Mouse (Mus musculus): Measurements from ENCODE around the gene Snn. TPM values are rescaled to one million over a fixed set of nuclear protein-coding genes. Genes with fewer than 3 reads are reported as not detected.
"Not testable (repeated sequence)": the region's sequence is repeated elsewhere in the genome, so short reads cannot be mapped to it uniquely, and the experiment has no call there.

Gene Snn
- 45.7 and 49.9 TPM in 2 replicates for polyA plus RNA-seq (2014; fragmentation: Nextera tagmentation; extraction: Ambion mirVana)

- no peaks in the 10 kb centered on the region for H3K9me3 ChIP-seq (ENCODE audit: control insufficient read depth, low read depth, low read length)
- H3K27me3 ChIP-seq (ENCODE audit: control insufficient read depth, insufficient read depth, low read length): no peaks in the 10 kb centered on the region
- no peak within 1 kb of the TSS for H3K4me3 ChIP-seq (ENCODE audit: low read depth, low read length)
- H3K4me2 ChIP-seq (replicated peaks; ENCODE audit: low read depth, low read length): no peak within 1 kb of the TSS
- no peak for ATAC-seq (ENCODE audit: insufficient number of reproducible peaks, insufficient read depth, low FRiP score, low read depth)
- H3K4me1 ChIP-seq (ENCODE audit: control insufficient read depth, insufficient read depth, low read length): peaks cover 17% of the 10 kb centered on the region
- H3K27ac ChIP-seq (ENCODE audit: low read length): no peak within 1 kb of the TSS
- no peak within 1 kb of the TSS for H3K9ac ChIP-seq (replicated peaks; ENCODE audit: low read depth, low read length)
- whole genome bisulfite sequencing: 87% methylated on average over 4 of the region's 4 CpGs
- H3K36me3 ChIP-seq (ENCODE audit: control insufficient read depth, insufficient read depth, low read length): no peaks in the 10 kb centered on the region
Observed at GRCm38 (mm10) chr16:11060645-11061044, at the start of gene Snn. Gene Snn, plus strand, starts transcription at chr16:11060945.

- no peak overlapping the region for H3K4me2 ChIP-seq (replicated peaks; ENCODE audit: low read depth, low read length)
- H3K4me1 ChIP-seq (ENCODE audit: control insufficient read depth, insufficient read depth, low read length): peaks cover 12% of the 10 kb centered on the region
- ATAC-seq (ENCODE audit: insufficient number of reproducible peaks, insufficient read depth, low FRiP score, low read depth): no peak
- 72% methylated on average over 2 of the region's 2 CpGs for WGBS
- H3K9me3 ChIP-seq (ENCODE audit: control insufficient read depth, low read depth, low read length): no peaks in the 10 kb centered on the region
- H3K27me3 ChIP-seq (ENCODE audit: control insufficient read depth, insufficient read depth, low read length): no peaks in the 10 kb centered on the region
- H3K4me3 ChIP-seq (ENCODE audit: low read depth, low read length): no peak overlapping the region
- H3K27ac ChIP-seq (ENCODE audit: low read length): no peak overlapping the region
- H3K9ac ChIP-seq (replicated peaks; ENCODE audit: low read depth, low read length): no peak overlapping the region
- H3K36me3 ChIP-seq (ENCODE audit: control insufficient read depth, insufficient read depth, low read length): no peaks in the 10 kb centered on the region
Observed at GRCm38 (mm10) chr16:11011206-11011605, 49.5 kb upstream of the Snn start.

GRCm38 (mm10) chr16:11011939-11012338 lies 48.8 kb upstream of the Snn start:
- Histone ChIP-seq H3K9ac (replicated peaks; ENCODE audit: low read depth, low read length) (no peak overlapping the region), H3K4me1 (ENCODE audit: control insufficient read depth, insufficient read depth, low read length) (peaks cover 12% of the 10 kb centered on the region), H3K27me3 (ENCODE audit: control insufficient read depth, insufficient read depth, low read length) (no peaks in the 10 kb centered on the region), H3K36me3 (ENCODE audit: control insufficient read depth, insufficient read depth, low read length) (no peaks in the 10 kb centered on the region), H3K4me3 (ENCODE audit: low read depth, low read length) (no peak overlapping the region), H3K27ac (ENCODE audit: low read length) (peak overlapping the region; percentile 36; the same call in 1 of the 2 replicates), H3K4me2 (replicated peaks; ENCODE audit: low read depth, low read length) (no peak overlapping the region), H3K9me3 (ENCODE audit: control insufficient read depth, low read depth, low read length) (no peaks in the 10 kb centered on the region)
- 92% methylated on average over 4 of the region's 4 CpGs for WGBS
- ATAC-seq (ENCODE audit: insufficient number of reproducible peaks, insufficient read depth, low FRiP score, low read depth): no peak

GRCm38 (mm10) chr16:11012571-11013463 lies 47.9 kb upstream of the Snn start:
- no peaks in the 10 kb centered on the region for H3K27me3 ChIP-seq (ENCODE audit: control insufficient read depth, insufficient read depth, low read length)
- 66% methylated on average over 11 of the region's 11 CpGs for WGBS
- no peaks in the 10 kb centered on the region for H3K36me3 ChIP-seq (ENCODE audit: control insufficient read depth, insufficient read depth, low read length)
- peak overlapping the region; percentile 53; the same call in 1 of the 2 replicates for H3K27ac ChIP-seq (ENCODE audit: low read length)
- H3K9me3 ChIP-seq (ENCODE audit: control insufficient read depth, low read depth, low read length): no peaks in the 10 kb centered on the region
- no peak overlapping the region for H3K4me3 ChIP-seq (ENCODE audit: low read depth, low read length)
- no peak overlapping the region for H3K4me2 ChIP-seq (replicated peaks; ENCODE audit: low read depth, low read length)
- no peak overlapping the region for H3K9ac ChIP-seq (replicated peaks; ENCODE audit: low read depth, low read length)
- no peak for ATAC-seq (ENCODE audit: insufficient number of reproducible peaks, insufficient read depth, low FRiP score, low read depth)
- H3K4me1 ChIP-seq (ENCODE audit: control insufficient read depth, insufficient read depth, low read length): peaks cover 14% of the 10 kb centered on the region

- ATAC-seq (ENCODE audit: insufficient number of reproducible peaks, insufficient read depth, low FRiP score, low read depth); H3K27ac ChIP-seq (ENCODE audit: low read length): not testable (repeated sequence)
- 95% methylated on average over 11 of the region's 19 CpGs for WGBS
Observed at GRCm38 (mm10) chr16:11013464-11014147, 47.1 kb upstream of the Snn start.

GRCm38 (mm10) chr16:11014407-11014806 lies 46.3 kb upstream of the Snn start:
- H3K9ac ChIP-seq (replicated peaks; ENCODE audit: low read depth, low read length): no peak overlapping the region
- 80% methylated on average over 3 of the region's 3 CpGs for WGBS
- no peak for ATAC-seq (ENCODE audit: insufficient number of reproducible peaks, insufficient read depth, low FRiP score, low read depth)
- H3K4me3 ChIP-seq (ENCODE audit: low read depth, low read length): no peak overlapping the region
- peaks cover 5% of the 10 kb centered on the region; the same call in 1 of the 2 replicates for H3K4me1 ChIP-seq (ENCODE audit: control insufficient read depth, insufficient read depth, low read length)
- H3K27me3 ChIP-seq (ENCODE audit: control insufficient read depth, insufficient read depth, low read length): no peaks in the 10 kb centered on the region
- H3K36me3 ChIP-seq (ENCODE audit: control insufficient read depth, insufficient read depth, low read length): no peaks in the 10 kb centered on the region
- H3K27ac ChIP-seq (ENCODE audit: low read length): no peak overlapping the region
- H3K9me3 ChIP-seq (ENCODE audit: control insufficient read depth, low read depth, low read length): no peaks in the 10 kb centered on the region
- H3K4me2 ChIP-seq (replicated peaks; ENCODE audit: low read depth, low read length): no peak overlapping the region

More at GRCm38 (mm10) chr16:11013464-11014147, 47.1 kb upstream of the Snn start:
- not testable (repeated sequence) for H3K36me3 ChIP-seq (ENCODE audit: control insufficient read depth, insufficient read depth, low read length); H3K9me3 ChIP-seq (ENCODE audit: control insufficient read depth, low read depth, low read length); H3K9ac ChIP-seq (replicated peaks; ENCODE audit: low read depth, low read length); H3K4me3 ChIP-seq (ENCODE audit: low read depth, low read length); H3K4me2 ChIP-seq (replicated peaks; ENCODE audit: low read depth, low read length); H3K27me3 ChIP-seq (ENCODE audit: control insufficient read depth, insufficient read depth, low read length)
- peaks cover 12% of the 10 kb centered on the region for H3K4me1 ChIP-seq (ENCODE audit: control insufficient read depth, insufficient read depth, low read length)

GRCm38 (mm10) chr16:11016353-11016752 lies 44.4 kb upstream of the Snn start:
- Histone ChIP-seq H3K27ac (ENCODE audit: low read length) (no peak overlapping the region), H3K4me1 (ENCODE audit: control insufficient read depth, insufficient read depth, low read length) (peaks cover 5% of the 10 kb centered on the region; the same call in 1 of the 2 replicates), H3K9me3 (ENCODE audit: control insufficient read depth, low read depth, low read length) (no peaks in the 10 kb centered on the region), H3K27me3 (ENCODE audit: control insufficient read depth, insufficient read depth, low read length) (no peaks in the 10 kb centered on the region), H3K4me2 (replicated peaks; ENCODE audit: low read depth, low read length) (no peak overlapping the region), H3K36me3 (ENCODE audit: control insufficient read depth, insufficient read depth, low read length) (no peaks in the 10 kb centered on the region), H3K9ac (replicated peaks; ENCODE audit: low read depth, low read length) (no peak overlapping the region), H3K4me3 (ENCODE audit: low read depth, low read length) (no peak overlapping the region)
- no peak for ATAC-seq (ENCODE audit: insufficient number of reproducible peaks, insufficient read depth, low FRiP score, low read depth)
- WGBS: 55% methylated on average over 4 of the region's 4 CpGs

GRCm38 (mm10) chr16:11017807-11018595 lies 42.7 kb upstream of the Snn start:
- Histone ChIP-seq H3K27ac (ENCODE audit: low read length) (no peak overlapping the region), H3K4me3 (ENCODE audit: low read depth, low read length) (no peak overlapping the region), H3K4me1 (ENCODE audit: control insufficient read depth, insufficient read depth, low read length) (peaks cover 5% of the 10 kb centered on the region; the same call in 1 of the 2 replicates), H3K4me2 (replicated peaks; ENCODE audit: low read depth, low read length) (no peak overlapping the region), H3K9me3 (ENCODE audit: control insufficient read depth, low read depth, low read length) (no peaks in the 10 kb centered on the region), H3K36me3 (ENCODE audit: control insufficient read depth, insufficient read depth, low read length) (no peaks in the 10 kb centered on the region), H3K27me3 (ENCODE audit: control insufficient read depth, insufficient read depth, low read length) (no peaks in the 10 kb centered on the region), H3K9ac (replicated peaks; ENCODE audit: low read depth, low read length) (no peak overlapping the region)
- ATAC-seq (ENCODE audit: insufficient number of reproducible peaks, insufficient read depth, low FRiP score, low read depth): no peak
- WGBS: 35% methylated on average over 11 of the region's 11 CpGs

Data from stomach, embryonic 14.5 days (tissue).